Mouse (Mus musculus): ENCODE measurements at regions not wholly inside any gene's neighbourhood (a gene's known extent, or its start where the extent isn't known, plus 50 kb on each side); places are given as distances from the start of the nearest gene placed in this dataset.

GRCm38 (mm10) chr16:93533205-93533604 lies 70.7 kb downstream of the Setd4 start:
- no peak for DNase-seq

- no peak for DNase-seq
Observed at GRCm38 (mm10) chr16:93531937-93532336, 71.9 kb downstream of the Setd4 start.

- DNase-seq, result no peak
Observed at GRCm38 (mm10) chr16:93522485-93522884, 81.4 kb downstream of the Setd4 start.

GRCm38 (mm10) chr16:93520481-93520880 lies 83.4 kb downstream of the Setd4 start:
- no peak for DNase-seq

- DNase-seq, result no peak
Observed at GRCm38 (mm10) chr16:93518620-93519019, 85.2 kb downstream of the Setd4 start.

GRCm38 (mm10) chr16:93516793-93517192 lies 87.1 kb downstream of the Setd4 start:
- no peak for DNase-seq

GRCm38 (mm10) chr16:93515456-93515941 lies 88.4 kb downstream of the Setd4 start:
- peak; percentile 9 to 12 for DNase-seq

- DNase-seq, result no peak
Observed at GRCm38 (mm10) chr16:93513616-93514041, 90.2 kb downstream of the Setd4 start.

- DNase-seq, result no peak
Observed at GRCm38 (mm10) chr16:93511988-93512387, 91.9 kb downstream of the Setd4 start.

GRCm38 (mm10) chr16:93511517-93511916 lies 92.3 kb downstream of the Setd4 start:
- DNase-seq, result no peak

GRCm38 (mm10) chr16:93498800-93499199 lies 105.1 kb downstream of the Setd4 start:
- no peak for DNase-seq

GRCm38 (mm10) chr16:93493337-93494002 lies 110.4 kb downstream of the Setd4 start:
- DNase-seq, result no peak

GRCm38 (mm10) chr16:93486646-93487550 lies 117.0 kb downstream of the Setd4 start:
- no peak for DNase-seq

- no peak for DNase-seq
Observed at GRCm38 (mm10) chr16:93469957-93470356, 133.9 kb downstream of the Setd4 start.

- no peak for DNase-seq
Observed at GRCm38 (mm10) chr16:93465741-93466140, 138.1 kb downstream of the Setd4 start.

GRCm38 (mm10) chr16:93464898-93465297 lies 139.0 kb downstream of the Setd4 start:
- no peak for DNase-seq

- no peak for DNase-seq
Observed at GRCm38 (mm10) chr16:93463405-93463804, 140.5 kb downstream of the Setd4 start.

- DNase-seq, result no peak
Observed at GRCm38 (mm10) chr16:93462286-93462610, 141.6 kb downstream of the Setd4 start.

- DNase-seq, result no peak
Observed at GRCm38 (mm10) chr16:93461406-93462285, 142.2 kb downstream of the Setd4 start.

- no peak for DNase-seq
Observed at GRCm38 (mm10) chr16:93459497-93460240, 144.2 kb downstream of the Setd4 start.

GRCm38 (mm10) chr16:93458598-93459496 lies 145.0 kb downstream of the Setd4 start:
- no peak for DNase-seq
